Mouse (Mus musculus) testis, adult 2 months (tissue): ENCODE data around the gene Ralgapa1. TPM values are rescaled to one million over a fixed set of nuclear protein-coding genes. Genes with fewer than 3 reads are reported as not detected.
"Not testable (repeated sequence)": the region's sequence is repeated elsewhere in the genome, so short reads cannot be mapped to it uniquely, and the experiment has no call there.

Experiments
- H3K27ac ChIP-seq: fragments of 200-500 bp; 2 replicates; pipeline ENCODE4 v1.5.1; 2012; ENCODE audit warnings: low read depth, low read length; ENCODE audit not compliant: control insufficient read depth, insufficient read depth
- H3K27me3 ChIP-seq: fragments of 200-500 bp; 2 replicates; pipeline ENCODE4 v1.6.1; 2012; ENCODE audit warnings: mild to moderate bottlenecking, low read length, moderate library complexity; ENCODE audit not compliant: control insufficient read depth, insufficient read depth
- H3K36me3 ChIP-seq: fragments of 200-500 bp; 2 replicates; pipeline ENCODE4 v1.6.1; 2012; ENCODE audit warnings: mild to moderate bottlenecking, low read length; ENCODE audit not compliant: control insufficient read depth, insufficient read depth
- H3K4me1 ChIP-seq: fragments of 200-500 bp; 2 replicates; pipeline ENCODE4 v1.6.1; 2012; ENCODE audit warnings: low read length; ENCODE audit not compliant: control insufficient read depth, insufficient read depth
- H3K4me3 ChIP-seq: fragments of 200-500 bp; 2 replicates; pipeline ENCODE4 v1.5.1; 2012; ENCODE audit warnings: low read depth, mild to moderate bottlenecking, low read length, moderate library complexity, mixed read lengths; ENCODE audit not compliant: control insufficient read depth
- CTCF ChIP-seq: fragments of 200-500 bp; IDR thresholded peaks from 2 replicates; pipeline ENCODE4 v1.5.1; 2012; ENCODE audit warnings: low read depth, mild to moderate bottlenecking, inconsistent platforms, low read length, moderate library complexity; ENCODE audit not compliant: control insufficient read depth, insufficient read depth, insufficient replicate concordance
- POLR2A ChIP-seq: fragments of 200-500 bp; IDR thresholded peaks from 2 replicates; pipeline ENCODE4 v1.6.1; 2012; ENCODE audit warnings: low read depth, mild to moderate bottlenecking, inconsistent platforms, low read length, moderate library complexity; ENCODE audit not compliant: control insufficient read depth
- polyA plus RNA-seq: library from polyadenylated mRNA; depleted of rRNA; stranded (reverse); fragments of >200 nt; gene quantifications from 2 replicates; pipeline ENCODE4 v1.2.3, GENCODE M21; 2012; rRNA removed

Gene Ralgapa1
- polyA plus RNA-seq, 1 experiment = 35.5 TPM

GRCm38 (mm10) chr12:55559184-55559855 is 261.6 kb downstream of the Ralgapa1 start:
- TF ChIP-seq POLR2A (no peak), CTCF (no peak)
- Histone ChIP-seq H3K27me3 (no peaks in the 10 kb centered on the region), H3K36me3 (no peaks in the 10 kb centered on the region), H3K4me3 (peak overlapping the region; percentile 65), H3K4me1 (peaks cover 12% of the 10 kb centered on the region), H3K27ac (no peak overlapping the region)

GRCm38 (mm10) chr12:55557866-55558265 is 263.1 kb downstream of the Ralgapa1 start:
- TF ChIP-seq POLR2A = no peak
- TF ChIP-seq CTCF = no peak
- Histone ChIP-seq H3K4me1 (peaks cover 12% of the 10 kb centered on the region), H3K27ac (no peak overlapping the region), H3K27me3 (no peaks in the 10 kb centered on the region), H3K36me3 (no peaks in the 10 kb centered on the region), H3K4me3 (no peak overlapping the region)

GRCm38 (mm10) chr12:55554901-55555300 is 266.1 kb downstream of the Ralgapa1 start:
- not testable (repeated sequence) for H3K4me3 ChIP-seq, H3K27ac ChIP-seq, H3K27me3 ChIP-seq, H3K4me1 ChIP-seq, H3K36me3 ChIP-seq

Other genes with a start within 250 kb of the Ralgapa1 start
- not detected in 2 replicates for gene Insm2, start 221.7 kb downstream of the Ralgapa1 start, polyA plus RNA-seq
- gene Brms1l, start 15.2 kb upstream of the Ralgapa1 start, polyA plus RNA-seq = 9.0 and 13.6 TPM in 2 replicates